Mouse (Mus musculus) forebrain, postnatal 0 days (tissue): ENCODE data around the gene Adgrg6. TPM values are rescaled to one million over a fixed set of nuclear protein-coding genes. Genes with fewer than 3 reads are reported as not detected.

Source experiments
- ATAC-seq: fragments of 200-750 bp; cut with Nextera tagmentation; 2 replicates; pipeline ENCODE4 v1.8.0; 2017; ENCODE audit warnings: mild to moderate bottlenecking, moderate library complexity
- DNase-seq: peaks from one replicate; pipeline ENCODE4 v3.0.0-alpha.2; 2015
- H3K27ac ChIP-seq: fragments of 300-500 bp; sonication (generic); 2 replicates; pipeline ENCODE4 v1.5.1; 2014; ENCODE audit warnings: low read depth, mild to moderate bottlenecking, antibody characterized with exemption, low read length, moderate library complexity, mixed read lengths
- H3K27me3 ChIP-seq: fragments of 300-500 bp; sonication (generic); 2 replicates; pipeline ENCODE4 v1.6.1; 2014; ENCODE audit warnings: mild to moderate bottlenecking, low read length, mixed read lengths; ENCODE audit not compliant: insufficient read depth
- H3K36me3 ChIP-seq: fragments of 300-500 bp; sonication (generic); 2 replicates; pipeline ENCODE4 v1.6.1; 2014; ENCODE audit warnings: mild to moderate bottlenecking, moderate library complexity; ENCODE audit not compliant: insufficient read depth
- H3K4me1 ChIP-seq: fragments of 300-500 bp; sonication (generic); 2 replicates; pipeline ENCODE4 v1.6.1; 2014; ENCODE audit warnings: antibody characterized with exemption; ENCODE audit not compliant: insufficient read depth
- H3K4me2 ChIP-seq: fragments of 300-500 bp; sonication (generic); 2 replicates; pipeline ENCODE4 v1.6.1; 2014; ENCODE audit warnings: low read depth, mild to moderate bottlenecking, moderate library complexity
- H3K4me3 ChIP-seq: fragments of 300-500 bp; sonication (generic); 2 replicates; pipeline ENCODE4 v1.5.1; 2014; ENCODE audit warnings: low read depth, low read length, mixed read lengths
- H3K9ac ChIP-seq: fragments of 300-500 bp; sonication (generic); 2 replicates; pipeline ENCODE4 v1.6.1; 2014; ENCODE audit warnings: mild to moderate bottlenecking
- H3K9me3 ChIP-seq: fragments of 300-500 bp; sonication (generic); 2 replicates; pipeline ENCODE4 v1.6.1; 2016; ENCODE audit warnings: low read length
- CTCF ChIP-seq: sonication (generic); IDR thresholded peaks from 2 replicates; pipeline ENCODE4 v1.5.1; 2016; ENCODE audit warnings: antibody characterized with exemption, control low read depth, low read depth
- WGBS: fragments of 180-500 bp; shearing (Covaris S2); extraction: QIAGEN DNeasy Blood & Tissue Kit; methylation state at CpG from one replicate; pipeline ENCODE4 v1.1.7; 2014; 5-methylcytosine and 5-hydroxymethylcytosine counted together
- polyA plus RNA-seq: library from polyadenylated mRNA; unstranded; fragments of >200 nt; fragmentation: Nextera tagmentation; extraction: Ambion mirVana; gene quantifications from 2 replicates; pipeline ENCODE4 v1.2.1, GENCODE M21; 2015
- total RNA-seq: library from RNA; depleted of rRNA; stranded (reverse); fragments of >200 nt; gene quantifications from 2 replicates; pipeline ENCODE4 v1.2.3, GENCODE M21; 2014; rRNA removed

The Adgrg6 gene
- total and polyA plus RNA-seq, 2 experiments from 2014 or later, result 0.59 to 1.6 TPM

- H3K4me2 ChIP-seq, result 0 out of 2 replicates have a peak overlapping the region, but pooled peaks have one; percentile 23
- 10% methylated on average over 11 of the region's 11 CpGs for WGBS
- TF ChIP-seq CTCF, result peak; percentile 71
Observed at GRCm38 (mm10) chr10:14391025-14391639, 154.3 kb downstream of the Adgrg6 start.

GRCm38 (mm10) chr10:14385574-14385973 is 159.9 kb downstream of the Adgrg6 start:
- ATAC-seq (no peak), DNase-seq (no peak)
- H3K4me1 ChIP-seq, result no peaks in the 10 kb centered on the region
- H3K27ac ChIP-seq, result no peak overlapping the region
- no peak overlapping the region for H3K4me3 ChIP-seq
- H3K4me2 ChIP-seq, result no peak overlapping the region
- no peaks in the 10 kb centered on the region for H3K9me3 ChIP-seq
- no peak overlapping the region for H3K9ac ChIP-seq
- TF ChIP-seq CTCF, result no peak
- H3K36me3 ChIP-seq, result no peaks in the 10 kb centered on the region
- H3K27me3 ChIP-seq, result no peaks in the 10 kb centered on the region
- WGBS, result 87% methylated on average over 5 of the region's 5 CpGs

More at GRCm38 (mm10) chr10:14391025-14391639, 154.3 kb downstream of the Adgrg6 start:
- Histone ChIP-seq H3K9me3 (no peaks in the 10 kb centered on the region), H3K27me3 (no peaks in the 10 kb centered on the region), H3K36me3 (no peaks in the 10 kb centered on the region), H3K4me1 (no peaks in the 10 kb centered on the region), H3K9ac (no peak overlapping the region), H3K27ac (no peak overlapping the region), H3K4me3 (no peak overlapping the region)
- ATAC-seq (peak; percentile 97), DNase-seq (peak; percentile 92)

GRCm38 (mm10) chr10:14365065-14365589 is 180.3 kb downstream of the Adgrg6 start:
- no peak overlapping the region for H3K4me2 ChIP-seq
- DNase-seq (no peak), ATAC-seq (no peak)
- H3K36me3 ChIP-seq, result no peaks in the 10 kb centered on the region
- WGBS, result 88% methylated on average over 1 of the region's 1 CpGs
- TF ChIP-seq CTCF, result no peak
- H3K4me1 ChIP-seq, result no peaks in the 10 kb centered on the region
- H3K9me3 ChIP-seq, result no peaks in the 10 kb centered on the region
- no peak overlapping the region for H3K27ac ChIP-seq
- no peak overlapping the region for H3K9ac ChIP-seq
- no peaks in the 10 kb centered on the region for H3K27me3 ChIP-seq
- no peak overlapping the region for H3K4me3 ChIP-seq

DNA sequence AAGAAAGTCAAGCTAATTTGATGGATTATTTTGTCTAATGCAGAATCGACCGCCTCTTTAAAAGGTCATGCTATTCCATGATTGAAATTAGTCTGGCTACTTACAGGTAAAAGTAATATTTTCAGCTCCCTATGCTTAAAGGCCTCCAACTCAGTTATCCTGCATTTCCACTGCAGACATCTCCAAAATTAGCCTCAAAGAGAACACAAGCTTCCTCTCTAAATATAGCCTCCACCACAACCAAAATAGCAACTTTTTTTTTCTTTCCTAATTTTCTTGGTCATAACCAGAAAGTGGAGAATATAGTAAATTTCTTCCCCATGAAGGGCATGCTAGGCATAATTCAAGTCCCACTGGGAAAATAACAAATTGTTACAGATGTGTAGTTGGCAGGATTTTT is 182.2 kb downstream of the Adgrg6 start:
- no peak overlapping the region for H3K4me3 ChIP-seq
- H3K27ac ChIP-seq, result no peak overlapping the region
- 91% methylated on average over 2 of the region's 2 CpGs for WGBS
- no peak for TF ChIP-seq CTCF
- H3K27me3 ChIP-seq, result no peaks in the 10 kb centered on the region
- H3K9me3 ChIP-seq, result no peaks in the 10 kb centered on the region
- DNase-seq (no peak), ATAC-seq (no peak)
- no peak overlapping the region for H3K4me2 ChIP-seq
- no peak overlapping the region for H3K9ac ChIP-seq
- no peaks in the 10 kb centered on the region for H3K36me3 ChIP-seq
- H3K4me1 ChIP-seq, result no peaks in the 10 kb centered on the region

- Histone ChIP-seq H3K4me3 (no peak overlapping the region), H3K27ac (no peak overlapping the region), H3K9me3 (no peaks in the 10 kb centered on the region), H3K36me3 (no peaks in the 10 kb centered on the region), H3K4me1 (no peaks in the 10 kb centered on the region), H3K9ac (no peak overlapping the region), H3K4me2 (no peak overlapping the region), H3K27me3 (no peaks in the 10 kb centered on the region)
- ATAC-seq, result no peak
- WGBS, result 67% methylated on average over 3 of the region's 3 CpGs
- no peak for DNase-seq
- no peak for TF ChIP-seq CTCF
Observed at GRCm38 (mm10) chr10:14358271-14358670, 187.2 kb downstream of the Adgrg6 start.

Other genes starting within 250 kb of the Adgrg6 start
- gene Vta1, start 159.9 kb upstream of the Adgrg6 start, total RNA-seq, result 110 and 128 TPM in 2 replicates
- gene Vta1, start 159.9 kb upstream of the Adgrg6 start, polyA plus RNA-seq, result 187 and 197 TPM in 2 replicates
- gene Nmbr, start 159.9 kb upstream of the Adgrg6 start, total RNA-seq, result 4.3 and 6.9 TPM in 2 replicates
- gene Nmbr, start 159.9 kb upstream of the Adgrg6 start, polyA plus RNA-seq, result 2.7 and 3.9 TPM in 2 replicates
- gene Gje1, start 172.6 kb upstream of the Adgrg6 start, total RNA-seq, result not detected in 2 replicates
- not detected in 2 replicates for gene Gje1, start 172.6 kb upstream of the Adgrg6 start, polyA plus RNA-seq